Mouse (Mus musculus): ENCODE measurements around the gene Mrps18a. TPM values are rescaled to one million over a fixed set of nuclear protein-coding genes. Genes with fewer than 3 reads are reported as not detected.

Gene Mrps18a
- polyA plus RNA-seq, 1 experiment from 2014 or later: 128 TPM

GRCm38 (mm10) chr17:46127814-46128493 lies 17.2 kb downstream of the Mrps18a start:
- 73% methylated on average over 6 of the region's 6 CpGs for WGBS
- Histone ChIP-seq H3K27me3 (replicated peaks) (no peaks in the 10 kb centered on the region), H3K9me3 (no peaks in the 10 kb centered on the region), H3K36me3 (peaks cover 60% of the 10 kb centered on the region), H3K9ac (no peak overlapping the region), H3K4me3 (replicated peaks) (no peak overlapping the region), H3K4me1 (no peaks in the 10 kb centered on the region), H3K4me2 (no peak overlapping the region), H3K27ac (no peak overlapping the region)
- no peak for ATAC-seq (ENCODE audit: insufficient read depth, low FRiP score, low read depth)

GRCm38 (mm10) chr17:46129741-46130498 lies 19.1 kb downstream of the Mrps18a start:
- no peaks in the 10 kb centered on the region for H3K9me3 ChIP-seq
- peaks cover 41% of the 10 kb centered on the region for H3K36me3 ChIP-seq

GRCm38 (mm10) chr17:46132058-46132718 lies 21.4 kb downstream of the Mrps18a start:
- 17% methylated on average over 12 of the region's 12 CpGs for WGBS
- H3K9ac ChIP-seq: no peak overlapping the region
- H3K36me3 ChIP-seq: peaks cover 19% of the 10 kb centered on the region
- H3K27me3 ChIP-seq (replicated peaks): no peaks in the 10 kb centered on the region
- no peak overlapping the region for H3K27ac ChIP-seq
- H3K4me2 ChIP-seq: no peak overlapping the region
- no peak overlapping the region for H3K4me3 ChIP-seq (replicated peaks)
- H3K4me1 ChIP-seq: no peaks in the 10 kb centered on the region
- ATAC-seq (ENCODE audit: insufficient read depth, low FRiP score, low read depth): no peak
- no peaks in the 10 kb centered on the region for H3K9me3 ChIP-seq

More at GRCm38 (mm10) chr17:46129741-46130498, 19.1 kb downstream of the Mrps18a start:
- Histone ChIP-seq H3K4me1 (no peaks in the 10 kb centered on the region), H3K4me2 (no peak overlapping the region), H3K27ac (peak overlapping the region; percentile 21; the same call in 1 of the 2 replicates), H3K27me3 (replicated peaks) (no peaks in the 10 kb centered on the region), H3K4me3 (replicated peaks) (no peak overlapping the region), H3K9ac (no peak overlapping the region)
- 71% methylated on average over 13 of the region's 13 CpGs for WGBS
- peak; percentile 37; the same call in 1 of the 2 replicates for ATAC-seq (ENCODE audit: insufficient read depth, low FRiP score, low read depth)

GRCm38 (mm10) chr17:46132862-46133261 lies 22.1 kb downstream of the Mrps18a start:
- Histone ChIP-seq H3K9me3 (no peaks in the 10 kb centered on the region), H3K36me3 (peaks cover 12% of the 10 kb centered on the region), H3K9ac (no peak overlapping the region), H3K4me3 (replicated peaks) (no peak overlapping the region), H3K4me2 (no peak overlapping the region), H3K27ac (no peak overlapping the region), H3K27me3 (replicated peaks) (no peaks in the 10 kb centered on the region), H3K4me1 (no peaks in the 10 kb centered on the region)
- ATAC-seq (ENCODE audit: insufficient read depth, low FRiP score, low read depth): no peak
- WGBS: 61% methylated on average over 8 of the region's 8 CpGs

GRCm38 (mm10) chr17:46138563-46139236 lies 27.9 kb downstream of the Mrps18a start:
- peaks cover 9% of the 10 kb centered on the region for H3K4me1 ChIP-seq
- 0 out of 2 replicates have a peak overlapping the region, but pooled peaks have one; percentile 26 for H3K27ac ChIP-seq
- 50% methylated on average over 8 of the region's 8 CpGs for WGBS
- no peak for ATAC-seq (ENCODE audit: insufficient read depth, low FRiP score, low read depth)
- no peaks in the 10 kb centered on the region for H3K36me3 ChIP-seq
- no peak overlapping the region for H3K4me2 ChIP-seq
- no peaks in the 10 kb centered on the region for H3K9me3 ChIP-seq
- no peak overlapping the region for H3K9ac ChIP-seq
- no peak overlapping the region for H3K4me3 ChIP-seq (replicated peaks)
- no peaks in the 10 kb centered on the region for H3K27me3 ChIP-seq (replicated peaks)

GRCm38 (mm10) chr17:46139872-46140271 lies 29.1 kb downstream of the Mrps18a start:
- Histone ChIP-seq H3K9me3 (no peaks in the 10 kb centered on the region), H3K4me2 (no peak overlapping the region), H3K27me3 (replicated peaks) (no peaks in the 10 kb centered on the region), H3K9ac (no peak overlapping the region), H3K4me1 (peaks cover 11% of the 10 kb centered on the region), H3K36me3 (no peaks in the 10 kb centered on the region), H3K4me3 (replicated peaks) (no peak overlapping the region), H3K27ac (no peak overlapping the region)
- ATAC-seq (ENCODE audit: insufficient read depth, low FRiP score, low read depth): no peak
- 85% methylated on average over 3 of the region's 3 CpGs for WGBS

GRCm38 (mm10) chr17:46143578-46144423 lies 33.0 kb downstream of the Mrps18a start, which contains the start of gene Rsph9:
Rsph9 (minus strand) TSS chr17:46144216.
- Histone ChIP-seq H3K4me2 (peak within 1 kb of the TSS; percentile 91), H3K9ac (peak within 1 kb of the TSS; percentile 35), H3K4me3 (replicated peaks) (peak within 1 kb of the TSS; percentile 50), H3K9me3 (no peaks in the 10 kb centered on the region), H3K4me1 (peaks cover 11% of the 10 kb centered on the region), H3K27me3 (replicated peaks) (no peaks in the 10 kb centered on the region), H3K27ac (peak within 1 kb of the TSS; percentile 58; the same call in 1 of the 2 replicates), H3K36me3 (peaks cover 14% of the 10 kb centered on the region)
- ATAC-seq (ENCODE audit: insufficient read depth, low FRiP score, low read depth): peak; percentile 96
- 7% methylated on average over 37 of the region's 37 CpGs for WGBS

- H3K9me3 ChIP-seq: no peaks in the 10 kb centered on the region
- peak within 1 kb of the TSS; percentile 85 for H3K4me2 ChIP-seq
- peak within 1 kb of the TSS; percentile 61 for H3K4me3 ChIP-seq (replicated peaks)
- H3K27ac ChIP-seq: peak within 1 kb of the TSS; percentile 76
- ATAC-seq (ENCODE audit: insufficient read depth, low FRiP score, low read depth): peak; percentile 91
- WGBS: 4% methylated on average over 33 of the region's 33 CpGs
- H3K36me3 ChIP-seq: peaks cover 4% of the 10 kb centered on the region; the same call in 1 of the 2 replicates
- peaks cover 10% of the 10 kb centered on the region; the same call in 1 of the 2 replicates for H3K4me1 ChIP-seq
- peak within 1 kb of the TSS; percentile 43 for H3K9ac ChIP-seq
- H3K27me3 ChIP-seq (replicated peaks): no peaks in the 10 kb centered on the region
Observed at GRCm38 (mm10) chr17:46152847-46153782, 42.3 kb downstream of the Mrps18a start, which contains the start of gene Mad2l1bp. Mad2l1bp (minus strand) TSS chr17:46153553.

GRCm38 (mm10) chr17:46154336-46154735 lies 43.5 kb downstream of the Mrps18a start:
- H3K4me3 ChIP-seq (replicated peaks): no peak overlapping the region
- H3K27ac ChIP-seq: no peak overlapping the region
- 92% methylated on average over 3 of the region's 3 CpGs for WGBS
- ATAC-seq (ENCODE audit: insufficient read depth, low FRiP score, low read depth): no peak
- peaks cover 13% of the 10 kb centered on the region; the same call in 1 of the 2 replicates for H3K4me1 ChIP-seq
- no peaks in the 10 kb centered on the region for H3K36me3 ChIP-seq
- no peaks in the 10 kb centered on the region for H3K9me3 ChIP-seq
- no peak overlapping the region for H3K9ac ChIP-seq
- no peaks in the 10 kb centered on the region for H3K27me3 ChIP-seq (replicated peaks)
- no peak overlapping the region for H3K4me2 ChIP-seq

- H3K4me3 ChIP-seq (replicated peaks): no peak overlapping the region
- 78% methylated on average over 5 of the region's 5 CpGs for WGBS
- H3K27ac ChIP-seq: no peak overlapping the region
- no peaks in the 10 kb centered on the region for H3K9me3 ChIP-seq
- no peaks in the 10 kb centered on the region for H3K36me3 ChIP-seq
- H3K4me2 ChIP-seq: no peak overlapping the region
- ATAC-seq (ENCODE audit: insufficient read depth, low FRiP score, low read depth): no peak
- peaks cover 13% of the 10 kb centered on the region for H3K4me1 ChIP-seq
- no peaks in the 10 kb centered on the region for H3K27me3 ChIP-seq (replicated peaks)
- H3K9ac ChIP-seq: no peak overlapping the region
Observed at GRCm38 (mm10) chr17:46156680-46157079, 45.9 kb downstream of the Mrps18a start.

Measured in stomach, embryonic 15.5 days (tissue).